Mouse (Mus musculus) thymus, postnatal 25 days (tissue): ENCODE measurements around the gene Tdrd3.
A peak's percentile ranks its signal among the peaks of the same experiment; 100 is the strongest.

Source experiments
- DNase-seq: peaks from one replicate; pipeline ENCODE4 v3.0.0; 2022

Gene Tdrd3

DNA sequence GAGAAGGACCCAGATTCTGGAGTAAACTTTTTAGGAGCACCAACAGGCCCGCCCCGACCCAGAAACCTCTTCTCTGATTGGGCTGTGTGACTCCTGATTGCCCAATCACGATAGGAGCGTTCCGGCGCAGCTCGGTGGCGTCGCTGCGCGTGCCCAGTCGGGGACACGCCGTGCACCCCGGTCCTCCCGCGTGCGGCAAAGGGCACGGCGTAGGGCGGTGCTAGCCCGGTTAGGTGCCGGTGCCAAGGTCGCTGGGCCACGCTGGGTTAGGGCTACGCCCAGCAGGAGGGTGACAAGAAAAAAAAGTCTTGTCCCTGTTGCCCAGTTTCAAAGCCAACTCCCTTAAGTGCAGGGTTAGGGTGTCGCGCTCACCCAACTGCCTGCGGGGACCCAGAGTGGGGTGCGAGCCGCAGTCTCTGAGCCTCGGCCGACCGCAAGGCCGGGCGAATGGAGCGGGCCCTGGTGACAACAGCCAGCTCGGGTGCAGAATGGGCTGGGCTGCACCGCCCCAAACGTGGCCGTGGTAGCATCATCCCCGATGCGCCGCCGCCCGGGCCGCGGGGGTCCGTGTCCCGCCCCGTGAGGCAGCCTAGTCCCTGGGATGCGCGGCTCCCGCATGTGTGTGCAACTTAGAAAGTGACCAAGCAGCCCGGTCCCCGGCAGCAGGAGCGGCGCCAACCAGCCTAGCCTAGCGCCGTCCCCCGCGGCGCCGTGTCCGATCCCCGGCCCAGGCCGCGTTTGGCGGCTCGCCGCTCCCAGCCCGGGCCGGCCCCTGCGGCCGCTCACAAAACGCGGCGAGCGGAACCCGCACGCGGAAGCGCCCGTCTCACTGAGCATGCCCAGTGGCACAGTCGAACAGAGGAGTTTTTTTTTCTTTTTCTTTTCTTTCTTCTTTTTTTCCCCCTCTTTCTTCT lies at the start of gene Tdrd3:
TSS of gene Tdrd3 (plus strand) at position 832 of the 914 bp plus-strand sequence.
- peak; percentile 92 for DNase-seq

DNA sequence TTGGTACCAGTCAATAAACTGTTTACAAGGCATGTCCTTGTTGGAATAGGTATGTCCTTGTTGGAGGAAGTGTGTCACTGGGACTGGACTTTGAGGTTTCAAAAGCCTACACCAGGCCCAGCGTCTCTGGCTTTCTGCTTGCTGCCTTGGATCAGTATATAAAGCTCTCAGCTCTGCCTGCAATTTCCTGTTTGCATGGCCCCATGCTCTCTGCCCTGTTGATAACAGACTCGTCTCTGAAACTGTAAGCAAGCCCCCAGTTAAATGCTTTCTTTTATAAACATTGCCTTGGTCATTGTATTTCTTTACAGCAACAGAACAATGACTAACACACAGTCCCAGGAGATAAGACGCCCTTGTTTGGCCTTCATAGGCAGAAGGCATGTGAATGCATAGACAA lies 49.3 kb upstream of the Tdrd3 start:
- no peak for DNase-seq

DNA sequence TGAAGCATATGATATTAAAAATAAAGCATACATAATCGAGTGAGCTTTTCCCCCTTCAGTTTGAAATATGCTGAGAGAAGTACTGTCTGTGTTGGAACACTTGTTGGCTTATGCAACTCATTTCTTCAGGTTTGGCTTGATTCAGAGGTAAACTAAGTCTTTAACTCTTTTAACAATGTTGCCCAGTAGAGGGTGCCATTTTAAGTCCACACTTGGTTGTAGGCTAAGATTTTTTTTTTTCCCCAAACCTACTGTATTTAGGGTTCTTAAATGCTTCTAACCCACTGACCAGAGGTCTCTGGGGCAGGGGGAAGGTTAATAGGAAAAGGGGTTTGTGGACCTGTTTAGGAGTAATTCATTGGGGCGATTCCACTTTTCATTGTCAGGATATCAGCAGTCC lies 33.4 kb upstream of the Tdrd3 start:
- DNase-seq: no peak

DNA sequence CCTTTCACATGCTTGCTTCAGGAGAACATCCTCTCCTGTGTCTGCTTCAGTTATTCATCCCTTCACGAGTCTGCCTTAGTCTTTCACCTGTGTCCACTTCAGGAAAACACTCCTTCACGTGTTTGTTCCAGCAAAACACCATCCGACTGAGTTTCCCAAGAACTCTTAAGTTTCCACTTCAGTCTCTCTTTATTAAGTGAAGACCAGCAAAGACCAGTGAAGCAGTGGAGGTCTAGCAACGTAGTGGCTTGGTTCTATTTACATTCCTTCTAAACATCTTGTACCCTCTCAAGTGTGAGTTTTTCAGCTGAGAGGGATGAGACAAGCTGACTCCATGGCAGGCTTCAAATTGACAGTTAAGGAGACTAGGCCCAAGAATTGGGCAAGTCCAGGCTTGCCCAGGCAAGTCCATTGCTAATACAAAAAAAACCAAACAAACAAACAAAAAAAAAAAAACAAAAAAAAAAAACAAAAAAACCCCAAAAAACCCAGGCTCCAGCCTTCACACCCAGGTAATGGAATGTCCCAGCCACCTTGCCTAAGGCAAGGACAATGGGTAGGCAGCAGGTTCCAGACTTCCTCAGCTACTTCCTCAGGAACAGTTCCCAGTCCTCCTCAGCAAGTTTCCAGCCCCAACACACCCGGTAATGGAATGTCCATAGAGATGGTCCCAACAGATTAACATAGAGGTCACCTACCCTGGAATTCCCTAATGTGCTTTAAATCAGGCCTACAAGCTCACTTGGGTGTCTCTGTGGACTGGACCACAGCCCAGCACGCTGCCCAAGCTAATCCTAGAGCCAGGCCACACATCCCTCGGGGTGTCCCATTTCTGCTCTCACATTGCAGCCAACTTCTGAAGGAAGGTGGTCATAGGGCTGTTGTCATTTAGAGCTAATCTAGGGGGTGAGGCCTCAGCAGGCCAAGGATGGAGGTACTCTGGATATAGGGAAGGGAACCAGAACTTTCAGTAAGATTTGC lies 31.9 kb upstream of the Tdrd3 start:
- no peak for DNase-seq

DNA sequence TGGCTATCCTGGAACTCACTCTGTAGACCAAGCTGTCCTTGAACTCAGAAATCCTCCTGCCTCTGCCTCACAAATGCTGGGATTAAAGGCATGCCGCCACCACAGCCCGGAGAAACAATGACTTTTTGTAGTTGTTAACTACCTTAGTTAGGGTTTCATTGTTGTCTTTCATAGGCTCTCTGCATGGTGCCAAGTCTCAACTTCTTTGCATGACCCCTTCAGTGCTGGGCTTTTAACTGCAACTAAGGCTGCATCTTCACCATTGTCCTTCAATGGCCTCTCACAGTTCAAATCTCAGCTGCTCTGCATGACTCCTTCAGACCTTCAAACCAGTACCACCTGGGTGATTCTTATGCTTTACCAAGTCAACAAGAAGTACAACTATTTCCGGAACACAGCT lies 23.3 kb upstream of the Tdrd3 start:
- DNase-seq: no peak

DNA sequence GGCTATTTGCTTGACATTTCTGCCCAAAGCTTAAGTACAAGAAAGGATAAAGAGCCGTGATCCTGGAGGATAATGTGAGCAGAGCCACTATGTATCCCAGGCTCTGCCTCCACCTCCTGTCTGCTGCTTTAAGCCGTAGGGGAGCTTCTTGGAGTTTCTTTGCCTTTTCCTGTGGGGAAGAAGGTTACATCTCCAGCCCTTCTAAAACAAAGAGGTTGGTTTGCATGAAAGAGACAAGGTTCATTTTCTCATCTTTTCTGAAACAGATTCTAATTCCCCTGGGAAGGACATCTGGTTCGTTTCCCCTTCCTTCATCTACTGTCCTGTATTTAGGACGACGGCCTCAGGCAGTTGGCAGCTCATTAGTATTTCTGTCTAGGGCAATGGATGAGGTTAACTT lies 19.8 kb upstream of the Tdrd3 start:
- DNase-seq: no peak

DNA sequence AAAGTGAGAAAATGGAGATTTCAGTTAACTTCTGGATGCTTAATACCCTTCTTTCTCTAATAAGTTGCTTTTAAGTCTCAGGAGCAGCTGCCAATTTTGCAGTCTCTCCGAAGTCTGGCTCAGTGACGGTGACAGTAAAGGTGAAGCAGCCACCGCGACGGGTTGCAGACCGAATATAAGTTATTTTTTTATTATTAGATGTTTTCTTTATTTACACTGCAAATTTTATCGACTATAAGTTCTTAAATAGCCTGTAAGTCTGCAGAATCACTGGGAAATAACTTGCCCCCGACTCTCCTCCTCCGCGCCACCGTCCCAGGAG lies 992 bp upstream of the Tdrd3 start:
- DNase-seq: no peak

DNA sequence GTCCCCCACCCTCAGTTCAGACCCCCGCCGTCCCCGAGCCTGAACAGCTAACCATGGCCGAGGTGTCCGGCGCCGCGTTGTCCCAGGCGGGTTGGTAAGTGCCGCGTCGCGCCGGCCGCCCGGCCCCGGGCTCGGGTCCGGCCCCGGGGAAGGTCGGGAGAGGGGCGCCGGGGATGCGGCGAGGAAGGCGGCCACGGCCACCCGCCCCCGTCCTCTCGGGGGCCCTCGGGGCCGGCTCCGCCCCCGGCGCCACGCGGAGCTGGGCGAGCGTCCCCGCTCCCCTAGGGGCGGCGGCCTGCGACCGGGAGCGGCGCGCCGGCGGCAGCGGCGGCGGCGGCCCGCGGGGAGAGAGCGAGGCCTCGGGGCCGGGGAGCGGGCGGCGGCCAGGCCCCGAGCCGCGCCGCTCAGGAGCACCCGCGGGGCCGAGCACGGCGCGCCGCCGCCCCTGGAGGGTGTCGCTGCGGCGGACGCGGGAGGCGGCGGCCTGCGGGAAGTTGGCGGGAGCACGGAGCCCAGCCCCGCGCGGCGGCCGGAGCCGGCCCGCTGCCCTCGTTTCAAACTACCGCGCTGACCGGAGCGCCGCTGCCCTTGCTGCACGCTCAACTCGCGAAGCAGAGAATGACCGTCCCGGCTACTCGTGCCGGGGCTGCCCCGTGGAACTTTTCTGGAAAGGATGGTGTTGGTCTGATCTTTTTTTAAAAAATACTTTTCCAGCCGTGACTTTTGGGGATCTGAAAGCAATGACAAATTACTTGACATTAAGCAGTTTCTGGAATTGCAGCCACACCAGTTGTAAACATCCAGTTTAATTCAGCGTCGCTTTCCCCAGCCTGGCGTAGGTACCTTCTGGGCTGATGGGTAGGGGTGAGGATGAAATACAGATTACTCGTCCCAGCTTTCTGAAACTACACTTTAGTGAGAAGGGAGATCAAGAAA lies 584 bp downstream of the Tdrd3 start:
- DNase-seq: no peak

DNA sequence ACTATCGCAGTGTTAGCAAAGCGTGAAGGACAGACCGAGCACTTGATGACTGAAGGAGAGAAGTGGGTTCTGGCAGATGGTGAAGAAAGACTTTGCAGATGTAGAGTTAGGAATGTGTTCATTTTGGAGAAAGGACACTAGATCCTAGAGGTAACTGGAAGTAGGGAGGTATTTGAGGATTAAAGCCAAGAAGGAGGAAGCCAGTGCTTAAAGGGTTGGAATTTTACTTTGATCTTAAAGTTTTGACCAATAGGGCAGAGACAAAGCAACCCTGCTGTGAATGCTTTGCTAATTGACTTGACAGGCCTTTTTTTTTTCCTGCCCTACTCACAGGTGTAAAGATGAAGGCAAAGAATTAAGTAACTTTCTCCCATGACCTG lies 1.2 kb downstream of the Tdrd3 start:
- DNase-seq: no peak

DNA sequence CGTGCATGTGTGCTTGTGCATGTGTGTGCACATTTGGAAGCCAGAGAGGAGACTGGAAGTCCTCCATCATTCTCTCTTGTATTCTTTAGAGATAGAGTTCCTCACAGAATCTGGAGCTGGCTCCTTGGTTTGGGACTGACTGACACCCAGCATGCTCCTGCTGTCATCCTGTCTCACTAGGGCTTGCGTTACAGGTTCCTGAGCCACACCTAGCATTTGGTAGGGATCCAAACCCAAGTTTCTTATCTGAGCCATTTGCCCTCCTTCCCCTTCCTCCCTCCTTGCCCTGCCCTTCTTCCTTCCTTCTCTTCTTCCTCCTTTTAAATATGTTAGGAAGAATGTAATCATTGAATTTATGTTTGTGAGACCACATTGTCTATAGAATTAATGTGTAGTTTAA lies 3.3 kb downstream of the Tdrd3 start:
- no peak for DNase-seq

DNA sequence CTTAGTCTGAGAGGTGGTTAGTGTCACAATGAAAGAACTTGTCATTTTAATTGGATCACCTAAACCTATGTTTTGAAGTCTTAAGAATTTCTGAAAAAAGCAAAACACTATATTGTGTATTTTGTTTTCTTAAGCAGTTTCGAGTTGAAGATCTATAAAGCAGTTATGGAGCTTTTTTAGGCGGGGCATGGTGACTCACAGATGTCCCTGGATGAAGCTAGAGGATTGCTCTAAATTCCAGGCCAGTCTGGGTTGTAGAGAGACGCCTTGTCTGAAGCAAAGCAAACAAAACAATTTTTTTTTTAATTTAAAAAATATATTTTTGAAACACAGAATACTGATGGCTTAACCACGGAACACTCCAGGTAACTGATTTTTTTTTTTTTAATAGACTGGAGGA lies 4.1 kb downstream of the Tdrd3 start:
- no peak for DNase-seq

DNA sequence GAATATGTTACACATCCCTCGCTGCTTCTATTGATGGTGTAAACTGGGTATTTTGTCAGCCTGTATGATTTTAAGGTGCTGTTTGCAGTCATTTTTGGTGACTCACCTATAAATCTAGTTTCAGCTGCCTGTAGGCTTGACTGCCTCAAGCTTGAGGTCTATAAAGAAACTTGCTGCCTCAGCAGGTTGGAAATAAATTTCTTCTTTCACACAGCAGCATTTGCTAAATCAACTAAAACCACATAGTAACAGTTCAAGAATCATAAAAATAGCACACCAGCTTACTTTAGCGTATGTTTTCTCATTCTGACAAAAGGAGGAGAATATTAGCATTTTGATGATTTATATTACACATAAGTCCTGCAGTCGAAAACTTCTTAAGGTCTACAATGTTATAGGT lies 6.0 kb downstream of the Tdrd3 start:
- DNase-seq: no peak

DNA sequence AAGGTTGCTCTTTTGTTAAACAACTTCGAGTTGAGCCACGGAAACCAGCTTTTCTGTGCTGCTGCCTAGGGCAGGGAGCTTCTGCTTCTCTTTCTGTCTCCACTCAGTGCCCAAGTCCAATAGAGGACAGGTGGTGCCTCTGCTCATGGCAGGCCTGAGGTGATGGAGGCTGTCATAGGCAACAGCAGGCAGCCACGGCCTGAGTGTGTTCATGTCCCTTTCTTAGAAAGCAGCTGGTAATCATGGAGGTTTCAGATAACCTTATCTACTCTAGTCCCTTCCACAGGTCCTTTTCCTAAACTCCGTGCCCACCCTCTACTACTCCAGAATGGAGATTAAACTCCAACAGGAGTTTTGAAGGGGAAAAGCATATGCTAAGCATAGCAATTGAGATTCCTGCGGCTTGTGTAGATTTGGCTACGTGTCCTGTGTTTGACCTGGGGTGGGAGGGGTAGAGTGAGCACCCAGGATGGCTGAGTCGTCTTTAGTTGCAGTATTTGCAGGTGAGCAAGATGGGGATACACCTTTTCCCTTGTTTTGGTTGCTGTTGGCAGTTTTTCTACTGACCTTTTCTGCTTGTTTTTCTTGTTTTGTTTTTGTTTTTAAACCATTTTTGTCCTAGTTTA lies 10.0 kb downstream of the Tdrd3 start:
- DNase-seq: no peak

DNA sequence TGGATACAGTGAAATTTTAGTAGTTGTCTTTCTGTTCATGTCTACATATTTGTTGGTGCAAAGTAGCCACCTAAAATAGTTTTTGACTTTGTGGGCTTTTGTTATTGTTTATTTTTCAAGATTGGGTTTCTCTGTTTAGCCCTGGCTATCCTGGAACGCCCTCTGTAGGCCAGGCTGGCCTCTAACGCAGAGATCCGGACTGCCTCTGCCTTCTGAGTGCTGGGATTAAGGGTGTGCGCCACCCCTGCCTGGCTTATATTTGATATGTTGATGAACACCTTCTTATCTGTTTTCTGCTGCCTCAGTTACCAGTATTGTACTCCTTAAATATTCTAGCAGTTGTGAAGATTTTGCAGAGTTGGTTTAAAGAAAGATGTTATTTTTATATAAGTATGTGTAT lies 10.6 kb downstream of the Tdrd3 start:
- no peak for DNase-seq

DNA sequence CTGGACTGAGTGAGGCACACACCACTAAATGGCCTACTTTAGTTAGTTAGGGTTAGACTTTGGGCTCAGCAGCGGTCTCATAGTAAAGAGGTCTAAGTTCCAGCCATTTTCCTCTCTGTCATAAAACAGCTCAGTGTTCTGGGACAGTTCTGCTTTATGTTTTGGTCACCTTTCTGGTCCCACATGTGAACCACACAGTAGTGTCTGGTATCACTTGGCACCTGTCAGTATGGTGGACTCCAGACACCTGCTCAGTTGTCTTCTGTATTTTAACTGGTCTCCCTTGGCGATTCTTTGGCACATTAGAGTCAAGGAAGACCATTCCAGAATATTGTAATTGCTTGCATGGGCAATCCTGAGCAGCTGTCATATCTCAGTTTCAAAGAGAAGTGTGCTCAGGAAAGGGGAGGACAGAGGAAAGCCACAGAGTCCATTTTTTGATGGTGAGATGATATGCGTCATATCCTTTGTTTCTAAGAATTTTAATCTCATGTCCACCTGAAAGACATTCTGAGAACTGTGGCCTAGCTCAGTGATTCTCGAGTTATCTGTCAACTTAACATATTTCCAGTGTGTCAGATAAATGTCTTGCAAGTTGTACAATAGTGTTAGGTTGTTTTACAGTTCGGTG lies 11.3 kb downstream of the Tdrd3 start:
- no peak for DNase-seq

DNA sequence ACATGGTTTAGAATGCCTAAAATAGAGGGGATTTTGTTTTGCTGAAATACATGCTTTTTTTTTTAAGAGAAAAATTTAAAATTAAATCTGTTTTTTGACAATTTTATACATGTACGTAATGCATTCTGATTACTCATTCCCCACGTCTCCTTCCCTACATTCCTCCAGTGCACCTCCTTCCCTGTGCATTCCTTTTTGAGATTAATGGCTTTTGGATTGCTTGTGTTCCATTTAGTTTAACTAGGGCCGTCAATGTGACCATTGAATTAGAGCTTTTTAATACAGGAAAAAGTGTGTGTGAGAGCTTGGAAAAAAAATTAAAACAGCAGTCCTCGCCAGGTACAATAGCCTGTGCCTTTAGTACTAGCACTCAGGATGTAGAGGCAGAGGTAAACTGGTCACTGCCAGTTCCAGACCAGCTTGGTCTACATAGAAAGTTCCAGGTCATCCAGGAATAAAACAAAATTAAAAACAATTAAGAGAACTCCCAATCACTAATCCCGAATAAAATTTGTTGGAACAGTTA lies 17.0 kb downstream of the Tdrd3 start:
- DNase-seq: no peak

DNA sequence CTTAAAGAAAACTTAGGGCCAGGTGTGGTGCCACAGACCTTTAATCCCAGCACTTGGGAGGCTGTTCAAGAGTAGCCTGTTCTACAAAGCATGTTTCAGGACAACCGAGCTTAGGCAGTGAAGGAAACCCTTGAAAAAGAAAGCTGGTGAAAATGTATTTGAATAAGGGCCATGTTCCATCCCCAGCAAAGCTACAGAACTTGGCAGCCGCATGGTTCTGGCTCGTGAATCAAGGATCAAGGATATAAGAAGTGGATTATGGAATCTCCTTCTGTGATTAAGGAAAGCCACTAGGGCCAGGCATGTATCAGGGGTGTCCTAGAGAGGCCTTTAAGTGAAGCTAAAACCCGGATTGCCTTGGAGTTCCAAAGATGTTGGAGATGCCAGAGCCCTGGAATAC lies 18.9 kb downstream of the Tdrd3 start:
- DNase-seq: no peak

DNA sequence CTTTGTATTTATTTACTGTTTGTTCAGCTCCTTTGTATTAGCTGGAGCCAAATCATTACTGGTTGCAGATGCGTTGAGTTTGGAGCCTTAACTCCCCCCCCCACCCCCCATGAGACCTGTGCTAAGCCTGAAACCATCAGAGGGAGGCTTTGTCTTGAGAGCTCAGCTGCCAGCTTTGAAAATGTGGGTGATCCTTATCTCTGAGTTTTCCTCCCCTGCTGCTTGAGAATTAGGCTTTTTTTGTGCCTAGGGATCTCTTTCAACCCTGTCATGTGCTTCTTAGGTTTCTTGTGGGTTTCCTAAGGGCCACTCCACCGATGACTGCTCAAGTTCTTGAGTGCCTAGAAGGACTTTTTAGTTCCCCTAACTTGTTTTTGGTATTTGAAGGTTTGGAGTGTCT lies 23.3 kb downstream of the Tdrd3 start:
- DNase-seq: peak; percentile 16

DNA sequence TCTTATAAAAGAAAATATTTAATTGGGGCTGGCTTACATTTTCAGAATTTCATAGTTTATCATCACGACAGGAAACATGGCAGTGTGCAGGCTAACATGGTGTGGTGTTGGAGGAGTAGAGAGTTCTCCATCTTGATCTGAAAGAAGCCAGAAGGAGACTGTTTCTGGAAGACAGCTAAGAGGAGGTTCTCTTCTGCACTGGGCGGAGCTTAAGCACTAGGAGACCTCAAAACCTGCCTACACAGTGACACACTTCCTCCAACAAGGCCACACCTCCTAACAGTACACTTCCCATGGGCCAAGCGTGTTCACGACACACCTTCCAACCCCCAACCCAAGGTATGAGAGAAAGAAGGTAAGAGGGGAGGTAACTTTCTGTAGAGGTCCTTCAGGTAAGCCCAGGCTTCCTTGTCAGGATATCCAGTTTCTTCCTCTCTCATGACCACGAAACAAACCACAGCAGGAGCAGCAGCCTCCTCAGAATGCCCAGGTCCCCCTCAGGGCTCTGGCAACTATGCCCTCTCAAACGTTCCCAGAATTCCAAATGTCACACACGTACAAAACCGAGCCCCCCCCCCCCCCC lies 30.0 kb downstream of the Tdrd3 start:
- no peak for DNase-seq

DNA sequence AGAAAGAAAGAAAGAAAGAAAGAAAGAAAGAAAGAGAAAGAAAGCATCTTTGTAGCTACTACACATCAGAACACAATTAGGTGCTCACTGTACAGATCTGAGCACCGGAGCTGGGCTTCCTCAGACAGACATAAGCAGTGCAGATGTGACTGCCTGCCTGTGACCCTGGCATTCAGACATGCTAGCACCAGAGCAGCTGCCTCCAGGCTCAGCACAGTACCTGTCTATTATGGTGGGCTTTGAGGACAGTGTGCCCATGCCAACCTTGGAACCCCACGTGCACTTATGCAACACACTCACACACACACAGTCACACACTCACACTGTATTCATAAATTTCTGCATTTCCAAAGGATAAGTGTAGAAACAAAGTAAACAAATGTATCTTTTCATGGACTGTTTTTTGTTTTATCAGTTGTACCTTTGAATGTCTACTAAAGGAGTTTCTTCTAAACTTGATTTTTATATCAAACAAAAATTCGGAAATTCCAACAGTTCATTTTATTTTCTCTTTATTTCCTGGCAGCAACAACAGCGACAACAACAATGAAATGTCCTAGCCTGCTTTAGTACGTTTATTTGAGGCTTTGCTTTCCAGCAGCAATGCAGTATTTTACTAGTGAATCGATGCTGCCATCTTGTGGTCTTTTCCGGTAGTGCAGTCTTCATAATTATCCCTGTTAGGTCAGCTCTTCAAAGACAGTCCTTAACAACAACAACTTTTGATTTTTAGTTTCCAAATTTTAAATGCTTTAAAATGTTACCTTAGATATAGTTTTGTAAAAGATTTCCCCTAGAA lies 35.4 kb downstream of the Tdrd3 start:
- peak; percentile 63 for DNase-seq
